Mouse (Mus musculus): ENCODE measurements around the gene Rassf8. TPM values are rescaled to one million over a fixed set of nuclear protein-coding genes. Genes with fewer than 3 reads are reported as not detected.

The Rassf8 gene
- polyA plus RNA-seq, 1 experiment from 2014 or later, result 11.5 TPM

DNA sequence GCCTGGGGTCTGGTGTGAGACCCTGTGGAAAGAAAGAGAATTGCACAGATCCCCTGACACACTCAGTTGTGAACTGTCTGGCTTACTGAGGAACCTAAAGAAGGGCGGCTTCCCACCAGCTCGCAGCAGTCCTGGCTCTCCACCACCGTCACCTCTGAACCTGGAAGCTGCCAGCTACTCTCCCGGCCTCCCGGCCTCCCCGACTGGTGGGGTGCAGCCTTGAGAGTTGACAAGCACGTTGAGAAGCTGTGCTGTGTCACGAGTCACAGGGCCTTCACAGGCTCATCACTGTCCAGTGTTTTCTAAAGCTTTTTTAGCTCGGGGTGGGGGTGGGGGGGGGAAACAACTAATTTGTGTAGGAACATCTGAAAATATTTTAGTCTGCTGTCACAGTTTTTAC, 72.6 kb downstream of the Rassf8 start:
- Histone ChIP-seq H3K27ac (ENCODE audit: low read depth, low read length) (no peak overlapping the region), H3K27me3 (ENCODE audit: control insufficient read depth, insufficient read depth, low read length) (no peaks in the 10 kb centered on the region), H3K4me3 (ENCODE audit: low read length) (no peak overlapping the region), H3K4me2 (replicated peaks; ENCODE audit: low read depth, low read length) (no peak overlapping the region), H3K9me3 (ENCODE audit: control insufficient read depth, low read length) (no peaks in the 10 kb centered on the region), H3K9ac (ENCODE audit: low read depth, low read length) (no peak overlapping the region), H3K36me3 (ENCODE audit: control insufficient read depth, insufficient read depth, low read length) (peaks cover 30% of the 10 kb centered on the region), H3K4me1 (ENCODE audit: control insufficient read depth, insufficient read depth, low read length) (no peaks in the 10 kb centered on the region)
- WGBS, result 83% methylated on average over 9 of the region's 9 CpGs
- no peak for ATAC-seq (ENCODE audit: low FRiP score, low TSS enrichment)

DNA sequence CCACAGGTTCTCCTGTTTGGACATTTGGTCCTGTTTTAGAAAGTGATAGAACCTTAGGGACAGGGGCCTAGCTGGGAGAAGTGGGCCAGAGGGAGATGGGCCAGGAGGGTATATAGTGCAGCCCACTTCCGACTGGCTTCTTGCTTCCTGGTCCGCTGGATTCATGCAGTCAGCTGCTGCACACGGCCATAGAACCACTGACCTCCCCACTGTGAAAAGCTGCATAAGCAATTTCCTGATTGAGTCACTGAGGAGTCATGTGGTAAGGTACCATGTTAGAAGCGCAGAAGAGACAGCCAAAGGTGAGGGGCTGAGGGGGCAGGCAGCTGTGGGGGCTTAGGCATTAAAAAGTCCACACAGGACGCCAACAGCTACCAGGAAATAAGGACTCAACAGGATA, 75.7 kb downstream of the Rassf8 start:
- Histone ChIP-seq H3K9me3 (ENCODE audit: control insufficient read depth, low read length) (peaks cover 3% of the 10 kb centered on the region; the same call in 1 of the 2 replicates), H3K36me3 (ENCODE audit: control insufficient read depth, insufficient read depth, low read length) (peaks cover 25% of the 10 kb centered on the region; the same call in 1 of the 2 replicates)

DNA sequence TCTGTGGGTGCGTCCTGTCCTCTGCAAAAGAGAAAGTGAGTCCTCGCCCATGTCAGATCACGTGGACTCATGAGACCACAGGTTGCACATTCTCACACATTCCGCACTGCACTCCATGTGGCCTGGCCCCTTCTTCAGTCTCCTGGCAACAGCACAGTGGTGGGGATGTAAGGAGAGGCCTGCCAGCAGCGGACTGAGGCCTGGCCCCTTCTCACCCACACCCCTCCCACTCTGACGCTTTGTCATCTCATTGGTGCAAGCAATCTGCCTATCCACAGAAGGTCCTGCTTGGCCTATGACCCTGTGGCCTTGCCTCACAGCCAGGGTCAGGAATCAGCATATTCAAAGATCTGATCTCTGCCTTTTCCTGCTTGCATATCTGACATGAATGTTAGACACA, 76.6 kb downstream of the Rassf8 start:
- Histone ChIP-seq H3K27me3 (ENCODE audit: control insufficient read depth, insufficient read depth, low read length) (no peaks in the 10 kb centered on the region), H3K9me3 (ENCODE audit: control insufficient read depth, low read length) (peaks cover 3% of the 10 kb centered on the region; the same call in 1 of the 2 replicates), H3K36me3 (ENCODE audit: control insufficient read depth, insufficient read depth, low read length) (peaks cover 19% of the 10 kb centered on the region; the same call in 1 of the 2 replicates), H3K9ac (ENCODE audit: low read depth, low read length) (no peak overlapping the region), H3K4me1 (ENCODE audit: control insufficient read depth, insufficient read depth, low read length) (no peaks in the 10 kb centered on the region), H3K27ac (ENCODE audit: low read depth, low read length) (no peak overlapping the region), H3K4me2 (replicated peaks; ENCODE audit: low read depth, low read length) (no peak overlapping the region), H3K4me3 (ENCODE audit: low read length) (no peak overlapping the region)
- 75% methylated on average over 6 of the region's 6 CpGs for WGBS
- no peak for ATAC-seq (ENCODE audit: low FRiP score, low TSS enrichment)

More for the DNA sequence above, 75.7 kb downstream of the Rassf8 start:
- no peak overlapping the region for H3K27ac ChIP-seq (ENCODE audit: low read depth, low read length)
- H3K27me3 ChIP-seq (ENCODE audit: control insufficient read depth, insufficient read depth, low read length), result no peaks in the 10 kb centered on the region
- H3K9ac ChIP-seq (ENCODE audit: low read depth, low read length), result no peak overlapping the region
- no peaks in the 10 kb centered on the region for H3K4me1 ChIP-seq (ENCODE audit: control insufficient read depth, insufficient read depth, low read length)
- H3K4me2 ChIP-seq (replicated peaks; ENCODE audit: low read depth, low read length), result no peak overlapping the region
- no peak for ATAC-seq (ENCODE audit: low FRiP score, low TSS enrichment)
- WGBS, result 67% methylated on average over 5 of the region's 5 CpGs
- H3K4me3 ChIP-seq (ENCODE audit: low read length), result no peak overlapping the region

GRCm38 (mm10) chr6:145823588-145824234, 77.2 kb downstream of the Rassf8 start:
- no peaks in the 10 kb centered on the region for H3K27me3 ChIP-seq (ENCODE audit: control insufficient read depth, insufficient read depth, low read length)
- 54% methylated on average over 5 of the region's 5 CpGs for WGBS
- H3K36me3 ChIP-seq (ENCODE audit: control insufficient read depth, insufficient read depth, low read length), result peaks cover 14% of the 10 kb centered on the region; the same call in 1 of the 2 replicates
- H3K9ac ChIP-seq (ENCODE audit: low read depth, low read length), result no peak overlapping the region
- ATAC-seq (ENCODE audit: low FRiP score, low TSS enrichment), result no peak
- no peak overlapping the region for H3K4me3 ChIP-seq (ENCODE audit: low read length)
- H3K27ac ChIP-seq (ENCODE audit: low read depth, low read length), result no peak overlapping the region
- H3K4me1 ChIP-seq (ENCODE audit: control insufficient read depth, insufficient read depth, low read length), result no peaks in the 10 kb centered on the region
- no peak overlapping the region for H3K4me2 ChIP-seq (replicated peaks; ENCODE audit: low read depth, low read length)
- H3K9me3 ChIP-seq (ENCODE audit: control insufficient read depth, low read length), result peaks cover 3% of the 10 kb centered on the region; the same call in 1 of the 2 replicates

GRCm38 (mm10) chr6:145826305-145826704, 79.8 kb downstream of the Rassf8 start:
- WGBS, result 87% methylated on average over 4 of the region's 4 CpGs

DNA sequence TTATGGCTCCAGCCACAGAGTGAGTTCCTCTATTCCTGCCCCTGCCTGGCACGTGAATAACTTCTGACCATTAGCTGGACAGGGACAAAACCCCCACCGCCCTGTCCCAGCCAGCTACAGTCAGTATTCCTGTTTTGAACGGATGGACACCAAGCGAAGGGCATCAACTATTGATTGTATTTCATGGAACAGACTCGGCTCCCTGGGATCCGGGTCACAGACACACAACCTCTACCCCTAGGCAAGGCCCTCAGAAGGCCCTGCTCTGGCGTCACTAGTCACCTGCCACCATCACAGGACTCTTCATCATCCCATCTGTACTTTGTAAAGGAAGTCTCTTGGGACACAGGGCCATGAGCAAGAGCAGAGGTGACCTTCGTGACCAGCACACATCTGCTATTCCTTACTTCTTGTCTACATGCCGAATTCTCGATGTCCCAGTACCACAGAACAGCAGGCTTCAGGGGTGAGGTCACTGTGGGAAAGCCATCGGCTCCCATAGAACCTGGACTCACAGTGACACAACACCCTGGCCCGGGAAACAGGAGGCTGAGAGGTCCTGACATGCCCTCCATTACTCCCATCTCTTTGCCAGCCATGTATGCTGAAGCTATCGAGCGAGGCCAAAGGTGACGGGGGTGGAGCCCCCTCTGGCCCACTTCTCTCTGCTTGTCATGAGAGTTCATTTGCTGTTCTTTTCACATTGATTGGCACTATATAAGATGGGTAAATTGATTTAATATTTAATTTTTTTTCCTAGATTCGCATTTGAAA, 82.7 kb downstream of the Rassf8 start:
- ATAC-seq (ENCODE audit: low FRiP score, low TSS enrichment), result no peak
- Histone ChIP-seq H3K4me1 (ENCODE audit: control insufficient read depth, insufficient read depth, low read length) (no peaks in the 10 kb centered on the region), H3K27ac (ENCODE audit: low read depth, low read length) (no peak overlapping the region), H3K36me3 (ENCODE audit: control insufficient read depth, insufficient read depth, low read length) (no peaks in the 10 kb centered on the region), H3K9me3 (ENCODE audit: control insufficient read depth, low read length) (peaks cover 3% of the 10 kb centered on the region; the same call in 1 of the 2 replicates), H3K4me2 (replicated peaks; ENCODE audit: low read depth, low read length) (no peak overlapping the region), H3K9ac (ENCODE audit: low read depth, low read length) (no peak overlapping the region), H3K4me3 (ENCODE audit: low read length) (no peak overlapping the region), H3K27me3 (ENCODE audit: control insufficient read depth, insufficient read depth, low read length) (no peaks in the 10 kb centered on the region)
- WGBS, result 78% methylated on average over 16 of the region's 16 CpGs

More at GRCm38 (mm10) chr6:145826305-145826704, 79.8 kb downstream of the Rassf8 start:
- Histone ChIP-seq H3K4me3 (ENCODE audit: low read length) (no peak overlapping the region), H3K36me3 (ENCODE audit: control insufficient read depth, insufficient read depth, low read length) (peaks cover 2% of the 10 kb centered on the region; the same call in 1 of the 2 replicates), H3K4me1 (ENCODE audit: control insufficient read depth, insufficient read depth, low read length) (no peaks in the 10 kb centered on the region), H3K27ac (ENCODE audit: low read depth, low read length) (no peak overlapping the region), H3K9me3 (ENCODE audit: control insufficient read depth, low read length) (peaks cover 3% of the 10 kb centered on the region; the same call in 1 of the 2 replicates), H3K9ac (ENCODE audit: low read depth, low read length) (no peak overlapping the region), H3K4me2 (replicated peaks; ENCODE audit: low read depth, low read length) (no peak overlapping the region), H3K27me3 (ENCODE audit: control insufficient read depth, insufficient read depth, low read length) (no peaks in the 10 kb centered on the region)
- ATAC-seq (ENCODE audit: low FRiP score, low TSS enrichment), result no peak

GRCm38 (mm10) chr6:145830117-145830516, 83.6 kb downstream of the Rassf8 start:
- Histone ChIP-seq H3K36me3 (ENCODE audit: control insufficient read depth, insufficient read depth, low read length) (no peaks in the 10 kb centered on the region), H3K9ac (ENCODE audit: low read depth, low read length) (no peak overlapping the region), H3K4me2 (replicated peaks; ENCODE audit: low read depth, low read length) (no peak overlapping the region; the same call in 1 of the 2 replicates), H3K27me3 (ENCODE audit: control insufficient read depth, insufficient read depth, low read length) (no peaks in the 10 kb centered on the region), H3K9me3 (ENCODE audit: control insufficient read depth, low read length) (peaks cover 3% of the 10 kb centered on the region; the same call in 1 of the 2 replicates), H3K4me1 (ENCODE audit: control insufficient read depth, insufficient read depth, low read length) (no peaks in the 10 kb centered on the region), H3K27ac (ENCODE audit: low read depth, low read length) (no peak overlapping the region), H3K4me3 (ENCODE audit: low read length) (no peak overlapping the region)
- WGBS, result 16% methylated on average over 8 of the region's 8 CpGs
- ATAC-seq (ENCODE audit: low FRiP score, low TSS enrichment), result no peak; the same call in 1 of the 2 replicates

DNA sequence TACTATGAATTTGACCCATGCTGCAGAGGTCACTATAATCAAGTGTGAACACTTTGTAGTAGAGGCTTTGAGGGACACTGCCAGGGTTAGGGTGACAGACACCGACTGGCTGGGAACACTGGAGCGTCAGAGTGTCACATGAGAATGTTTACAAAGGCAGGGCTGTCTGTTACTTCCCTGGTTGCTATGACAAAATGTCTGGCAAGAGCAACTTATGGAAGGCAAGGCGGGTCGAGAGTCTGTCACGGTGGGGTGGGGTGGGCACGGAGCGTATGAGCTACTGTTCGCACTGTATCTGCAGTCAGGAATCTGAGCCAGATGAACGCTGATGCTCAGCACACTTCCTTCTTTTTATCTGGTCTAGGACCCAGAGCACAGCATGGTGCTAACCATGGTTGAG, 84.1 kb downstream of the Rassf8 start:
- Histone ChIP-seq H3K4me1 (ENCODE audit: control insufficient read depth, insufficient read depth, low read length) (no peaks in the 10 kb centered on the region), H3K27ac (ENCODE audit: low read depth, low read length) (no peak overlapping the region), H3K36me3 (ENCODE audit: control insufficient read depth, insufficient read depth, low read length) (no peaks in the 10 kb centered on the region), H3K4me3 (ENCODE audit: low read length) (no peak overlapping the region), H3K27me3 (ENCODE audit: control insufficient read depth, insufficient read depth, low read length) (no peaks in the 10 kb centered on the region), H3K4me2 (replicated peaks; ENCODE audit: low read depth, low read length) (no peak overlapping the region; the same call in 1 of the 2 replicates), H3K9ac (ENCODE audit: low read depth, low read length) (no peak overlapping the region), H3K9me3 (ENCODE audit: control insufficient read depth, low read length) (no peaks in the 10 kb centered on the region)
- 33% methylated on average over 9 of the region's 9 CpGs for WGBS
- ATAC-seq (ENCODE audit: low FRiP score, low TSS enrichment), result peak; percentile 64

- Histone ChIP-seq H3K27me3 (ENCODE audit: control insufficient read depth, insufficient read depth, low read length) (no peaks in the 10 kb centered on the region), H3K4me3 (ENCODE audit: low read length) (no peak overlapping the region), H3K36me3 (ENCODE audit: control insufficient read depth, insufficient read depth, low read length) (no peaks in the 10 kb centered on the region), H3K27ac (ENCODE audit: low read depth, low read length) (no peak overlapping the region), H3K9me3 (ENCODE audit: control insufficient read depth, low read length) (no peaks in the 10 kb centered on the region), H3K4me2 (replicated peaks; ENCODE audit: low read depth, low read length) (no peak overlapping the region), H3K9ac (ENCODE audit: low read depth, low read length) (no peak overlapping the region), H3K4me1 (ENCODE audit: control insufficient read depth, insufficient read depth, low read length) (no peaks in the 10 kb centered on the region)
- no peak for ATAC-seq (ENCODE audit: low FRiP score, low TSS enrichment)
- 77% methylated on average over 8 of the region's 8 CpGs for WGBS
Measured at GRCm38 (mm10) chr6:145832927-145833326, 86.4 kb downstream of the Rassf8 start.
